Mouse (Mus musculus): ENCODE measurements at regions not wholly inside any gene's neighbourhood (a gene's known extent, or its start where the extent isn't known, plus 50 kb on each side); places are given as distances from the start of the nearest gene placed in this dataset.

DNA sequence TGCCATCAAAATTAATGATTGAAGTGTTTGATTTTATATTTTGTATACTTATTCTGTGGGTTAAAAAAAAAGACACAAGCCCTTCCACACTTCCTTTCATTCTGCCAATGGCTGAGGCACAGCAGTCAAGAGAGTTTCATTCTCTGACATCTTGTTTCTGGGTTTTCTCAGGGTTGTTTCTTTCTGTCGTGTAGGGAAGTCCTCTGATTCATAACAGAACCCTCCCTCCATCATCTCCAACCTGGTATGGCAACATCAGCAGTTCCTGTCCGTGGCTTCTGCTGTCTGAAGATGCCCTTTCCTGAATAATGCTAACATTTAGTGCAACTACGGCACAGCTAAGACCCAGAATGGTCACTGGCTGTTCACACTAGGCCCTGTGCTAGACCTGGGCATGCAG lies 167.3 kb downstream of the Hs3st3b1 start:
- no peak for TF ChIP-seq POLR2A (IDR thresholded peaks at IDR 0.05; ENCODE audit: borderline replicate concordance, control insufficient read depth, low read depth, low read length)
- no peak for TF ChIP-seq CTCF (IDR thresholded peaks at IDR 0.05; ENCODE audit: control insufficient read depth, insufficient read depth, low read length)

Data from bone marrow, adult 2 months (tissue).